Mouse (Mus musculus) T-helper 1 cell (primary cell): ENCODE measurements at regions not wholly inside any gene's neighbourhood (a gene's known extent, or its start where the extent isn't known, plus 50 kb on each side); places are given as distances from the start of the nearest gene placed in this dataset.

Source experiments
- in situ Hi-C: fragments of 300-600 bp; cut with MboI, MseI; formaldehyde crosslinking; loops from one replicate; pipeline ENCODE4 v1.15.1; 2025; ENCODE audit warnings: high pct_unique_total_duplicates

DNA sequence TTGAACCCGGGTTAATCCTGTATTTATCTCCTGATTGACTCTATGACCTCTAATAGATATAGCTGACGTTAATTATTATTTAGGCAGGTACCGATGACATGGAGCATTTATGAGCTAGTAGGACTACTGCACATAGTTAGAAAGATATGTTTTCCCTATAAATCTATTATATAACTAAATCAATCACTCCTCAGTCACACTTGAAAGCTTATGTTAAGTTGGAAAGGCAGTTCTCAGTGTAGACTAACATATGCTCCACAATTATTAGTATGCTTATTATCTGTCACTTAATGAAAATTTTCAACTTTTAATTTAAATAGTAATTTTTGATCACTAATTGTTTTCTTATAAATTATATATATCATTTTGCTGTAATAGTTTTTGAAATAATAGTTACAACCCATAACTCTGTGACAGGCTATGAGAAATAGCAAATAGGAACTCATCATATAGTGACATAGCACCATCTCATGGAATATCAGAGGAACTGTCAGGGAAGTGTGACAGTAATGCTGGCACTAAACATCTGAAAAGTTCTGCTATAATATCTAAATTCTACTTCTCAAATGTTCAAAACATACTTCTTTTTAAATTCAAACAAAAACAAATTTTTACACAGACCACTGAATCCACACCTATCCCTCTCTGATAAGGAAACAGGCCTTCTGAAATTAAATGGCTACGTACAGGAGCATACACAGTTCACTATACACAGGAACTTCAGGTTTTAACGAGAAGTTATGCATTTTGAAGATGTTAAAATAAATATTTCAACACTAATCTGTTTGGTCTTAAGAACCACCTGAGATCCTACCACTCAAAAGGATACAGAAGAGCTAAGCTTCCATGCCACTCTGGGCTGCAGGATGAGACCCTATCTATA lies 75.3 kb upstream of the Map2 start:
- in situ Hi-C loops, result loop anchor here (10.0 to 25.0 kb wide), 2 partner anchors 565 to 737 kb away; no protein-coding TSS in a partner anchor

DNA sequence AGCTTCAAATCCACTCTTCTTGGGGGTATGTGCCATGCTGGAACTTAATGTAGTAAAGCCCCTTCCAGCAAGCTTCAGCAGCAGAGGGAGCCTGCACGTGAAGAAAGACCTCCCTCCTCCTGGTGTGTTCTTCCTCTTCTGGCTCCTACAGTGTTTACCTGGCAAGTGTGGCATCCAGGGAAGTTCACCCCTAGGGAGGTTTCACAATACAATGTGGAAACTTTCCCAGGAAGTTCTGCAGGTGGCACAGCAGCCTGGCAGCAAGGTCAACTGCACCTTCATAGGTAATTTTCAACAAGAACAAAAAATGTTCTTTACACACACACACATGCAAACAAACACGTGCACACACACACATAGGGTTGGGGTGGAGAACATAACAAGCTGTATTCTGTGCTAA lies 73.7 kb upstream of the Map2 start:
- in situ Hi-C loops, result loop anchor here (10.0 to 25.0 kb wide), 2 partner anchors 563 to 736 kb away; no protein-coding TSS in a partner anchor

DNA sequence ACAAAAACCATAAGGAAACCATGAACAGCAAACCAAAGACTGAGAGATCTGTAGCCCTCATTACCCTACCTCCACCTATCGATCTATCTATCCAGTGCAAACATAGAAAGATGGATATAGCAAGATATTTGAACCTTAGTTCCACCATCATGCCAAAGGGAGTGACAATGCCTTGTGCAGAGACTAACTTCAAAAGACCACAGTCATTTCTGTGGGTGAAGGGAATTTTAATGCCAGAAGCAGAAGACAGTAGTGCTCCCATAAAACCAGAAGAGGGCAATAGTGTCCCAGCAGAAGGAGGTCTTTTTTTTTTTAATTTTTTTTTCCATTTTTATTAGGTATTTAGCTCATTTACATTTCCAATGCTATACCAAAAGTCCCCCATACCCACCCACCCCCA lies 70.6 kb upstream of the Map2 start:
- in situ Hi-C loops, result loop anchor here (10.0 to 25.0 kb wide), 2 partner anchors 560 to 733 kb away; no protein-coding TSS in a partner anchor

DNA sequence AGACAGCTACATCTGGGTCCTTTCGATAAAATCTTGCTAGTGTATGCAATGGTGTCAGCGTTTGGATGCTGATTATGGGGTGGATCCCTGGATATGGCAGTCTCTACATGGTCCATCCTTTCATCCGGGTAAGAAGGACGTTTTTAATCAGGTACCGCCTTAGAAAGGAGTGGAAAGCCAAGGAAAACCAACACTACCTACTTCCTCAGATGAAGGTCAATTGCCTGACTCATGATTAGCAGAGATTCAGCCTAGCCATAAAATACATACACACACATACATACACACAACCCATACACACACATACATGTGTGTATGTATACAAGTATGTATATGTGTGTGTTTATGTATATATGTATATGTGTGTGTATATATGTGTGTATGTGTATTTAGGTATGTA lies 69.9 kb upstream of the Map2 start:
- in situ Hi-C loops, result loop anchor here (10.0 to 25.0 kb wide), 2 partner anchors 560 to 732 kb away; no protein-coding TSS in a partner anchor

DNA sequence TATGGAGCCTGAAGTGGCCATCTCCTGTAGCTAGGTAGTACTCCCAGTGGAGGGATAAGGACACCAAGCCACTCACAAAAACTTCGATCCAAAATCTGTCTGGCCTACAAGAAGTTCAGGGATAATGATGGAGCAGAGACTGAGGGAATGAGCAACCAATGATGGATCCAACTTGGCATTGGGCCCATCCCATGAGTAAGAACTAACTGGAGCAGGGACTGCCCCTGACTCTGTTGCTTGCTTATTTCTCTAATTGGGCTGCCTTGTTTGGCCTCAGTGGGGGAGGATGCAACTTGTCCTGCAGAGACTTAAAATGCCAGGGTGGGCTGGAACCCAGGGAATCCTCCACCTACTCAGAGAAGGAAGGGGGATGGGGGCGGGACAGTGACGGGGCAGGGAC lies 67.0 kb upstream of the Map2 start:
- in situ Hi-C loops, result loop anchor here (10.0 to 25.0 kb wide), 2 partner anchors 557 to 729 kb away; no protein-coding TSS in a partner anchor

DNA sequence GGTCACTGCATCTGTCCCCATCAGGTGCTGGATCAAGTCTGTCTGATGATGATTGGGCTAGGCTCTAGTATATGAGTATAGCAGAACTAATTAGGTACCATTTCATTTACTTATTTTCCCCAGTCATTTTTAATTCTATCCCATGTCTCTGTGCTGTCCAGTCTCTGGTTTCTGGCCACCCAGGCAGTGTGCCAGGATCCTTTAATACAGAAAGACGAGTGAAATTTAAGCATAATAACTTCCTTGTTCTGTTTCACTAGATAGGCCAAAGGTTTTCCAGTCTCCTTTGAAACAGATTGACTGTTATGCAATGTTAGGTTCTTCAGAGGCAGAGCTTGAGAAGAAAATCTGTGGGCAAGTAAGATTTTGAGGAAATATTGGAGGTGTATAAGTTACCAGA lies 61.2 kb upstream of the Map2 start:
- in situ Hi-C loops, result loop anchor here (25.0 kb wide), 1 partner anchor 723 kb away; no protein-coding TSS in a partner anchor

DNA sequence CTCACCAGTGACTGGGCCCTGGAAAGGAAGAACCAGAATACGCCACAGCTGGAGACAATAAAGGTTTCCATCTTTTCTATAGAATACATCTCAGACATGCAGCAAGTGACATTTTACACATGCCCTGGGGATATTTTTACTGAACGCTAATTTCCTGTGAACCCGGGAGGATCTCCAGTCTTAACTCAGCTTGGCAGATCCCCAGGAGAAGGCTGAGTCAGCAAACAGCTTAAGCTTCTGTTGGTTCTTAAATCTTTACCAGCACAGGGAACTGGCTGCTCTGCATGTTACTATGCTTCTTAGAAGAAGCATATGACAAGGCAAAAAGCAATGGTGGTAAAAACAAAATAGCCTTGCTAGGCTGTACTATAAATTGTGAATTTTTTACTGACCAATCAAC lies 59.7 kb upstream of the Map2 start:
- in situ Hi-C loops, result loop anchor here (25.0 kb wide), 1 partner anchor 722 kb away; no protein-coding TSS in a partner anchor
